Mouse (Mus musculus) hindbrain, embryonic 15.5 days (tissue): ENCODE data around the gene Nav2. TPM values are rescaled to one million over a fixed set of nuclear protein-coding genes. Genes with fewer than 3 reads are reported as not detected.

Experiments used
- ATAC-seq: fragments of 200-750 bp; cut with Nextera tagmentation; 2 replicates; pipeline ENCODE4 v1.8.0; 2017; ENCODE audit warnings: low read depth, moderate number of reproducible peaks, moderate TSS enrichment; ENCODE audit not compliant: low FRiP score
- H3K27ac ChIP-seq: fragments of 300-500 bp; sonication (generic); replicated peaks from 2 replicates; pipeline ENCODE4 v1.5.1; 2015; ENCODE audit warnings: mild to moderate bottlenecking, inconsistent platforms
- H3K27me3 ChIP-seq: fragments of 300-500 bp; sonication (generic); 2 replicates; pipeline ENCODE4 v1.6.1; 2015; ENCODE audit warnings: control low read depth, inconsistent platforms
- H3K36me3 ChIP-seq: fragments of 300-500 bp; sonication (generic); 2 replicates; pipeline ENCODE4 v1.6.1; 2015; ENCODE audit warnings: control low read depth, inconsistent platforms
- H3K4me1 ChIP-seq: fragments of 300-500 bp; sonication (generic); replicated peaks from 2 replicates; pipeline ENCODE4 v1.6.1; 2015; ENCODE audit warnings: control low read depth, inconsistent platforms
- H3K4me2 ChIP-seq: fragments of 300-500 bp; sonication (generic); 2 replicates; pipeline ENCODE4 v1.6.1; 2015; ENCODE audit warnings: moderate library complexity, mild to moderate bottlenecking, inconsistent platforms
- H3K4me3 ChIP-seq: fragments of 300-500 bp; sonication (generic); 2 replicates; pipeline ENCODE4 v1.5.1; 2015; ENCODE audit warnings: mild to moderate bottlenecking, inconsistent platforms
- H3K9ac ChIP-seq: fragments of 300-500 bp; sonication (generic); 2 replicates; pipeline ENCODE4 v1.6.1; 2015; ENCODE audit warnings: inconsistent platforms
- H3K9me3 ChIP-seq: fragments of 300-500 bp; sonication (generic); 2 replicates; pipeline ENCODE4 v1.6.1; 2016; ENCODE audit warnings: control low read depth, inconsistent platforms
- WGBS: fragments of 180-500 bp; shearing (Covaris S2); methylation state at CpG from one replicate; pipeline ENCODE4 v1.1.7; 2015; 5-methylcytosine and 5-hydroxymethylcytosine counted together
- polyA plus RNA-seq: library from polyadenylated mRNA; unstranded; fragments of >200 nt; fragmentation: Nextera tagmentation; extraction: Ambion mirVana; gene quantifications from 2 replicates; pipeline ENCODE4 v1.2.1, GENCODE M21; 2015

The Nav2 gene
- polyA plus RNA-seq, 1 experiment from 2014 or later, result 24.7 TPM

DNA sequence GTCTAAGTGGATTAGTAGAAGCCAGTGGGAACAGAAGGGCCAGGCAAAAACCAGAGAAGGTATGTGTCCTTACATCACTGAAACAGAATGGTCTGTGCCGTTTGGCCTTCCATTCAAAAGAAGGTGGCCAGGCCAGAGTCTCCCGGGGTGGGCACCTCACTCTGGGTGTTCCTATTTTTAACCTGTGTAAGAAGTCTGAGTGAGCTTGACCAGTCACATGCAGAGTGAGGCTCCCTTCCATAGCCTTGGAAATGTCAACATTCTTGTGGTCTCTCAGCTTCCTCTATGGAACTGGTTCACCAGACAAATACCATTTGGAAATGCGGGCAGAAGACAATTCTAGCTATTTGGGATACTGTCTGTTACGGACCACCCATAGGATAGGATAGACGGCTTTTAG, 494.0 kb downstream of the Nav2 start:
- ATAC-seq, result no peak
- Histone ChIP-seq H3K4me3 (no peak overlapping the region), H3K9me3 (no peaks in the 10 kb centered on the region), H3K4me2 (no peak overlapping the region), H3K4me1 (peaks cover 21% of the 10 kb centered on the region), H3K9ac (no peak overlapping the region), H3K36me3 (no peaks in the 10 kb centered on the region), H3K27ac (no peak overlapping the region), H3K27me3 (no peaks in the 10 kb centered on the region)
- WGBS, result 92% methylated on average over 5 of the region's 5 CpGs

DNA sequence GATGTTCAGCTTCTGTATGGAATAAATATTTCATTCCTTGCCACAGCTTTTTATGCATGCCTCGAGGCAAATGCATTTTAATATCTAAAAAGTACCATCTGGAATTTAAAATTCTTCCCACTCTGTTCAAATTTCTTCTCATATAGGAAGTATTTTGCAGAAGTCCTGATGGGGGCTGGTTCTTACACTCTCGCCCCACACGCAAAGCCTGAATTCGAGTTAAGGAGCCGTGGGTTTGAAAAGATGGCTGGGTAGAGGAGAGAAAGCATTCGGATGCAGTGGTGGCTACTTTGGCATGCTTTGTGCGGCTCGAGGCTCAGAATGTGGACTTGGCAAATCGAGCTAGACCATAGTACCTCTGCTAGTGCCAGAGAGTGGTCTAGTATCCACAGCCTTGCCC, 499.2 kb downstream of the Nav2 start:
- Histone ChIP-seq H3K4me2 (no peak overlapping the region), H3K9ac (no peak overlapping the region), H3K36me3 (no peaks in the 10 kb centered on the region), H3K4me3 (no peak overlapping the region), H3K27ac (no peak overlapping the region; the same call in 1 of the 2 replicates), H3K4me1 (peaks cover 27% of the 10 kb centered on the region), H3K27me3 (no peaks in the 10 kb centered on the region), H3K9me3 (no peaks in the 10 kb centered on the region)
- WGBS, result 89% methylated on average over 9 of the region's 9 CpGs
- ATAC-seq, result no peak

DNA sequence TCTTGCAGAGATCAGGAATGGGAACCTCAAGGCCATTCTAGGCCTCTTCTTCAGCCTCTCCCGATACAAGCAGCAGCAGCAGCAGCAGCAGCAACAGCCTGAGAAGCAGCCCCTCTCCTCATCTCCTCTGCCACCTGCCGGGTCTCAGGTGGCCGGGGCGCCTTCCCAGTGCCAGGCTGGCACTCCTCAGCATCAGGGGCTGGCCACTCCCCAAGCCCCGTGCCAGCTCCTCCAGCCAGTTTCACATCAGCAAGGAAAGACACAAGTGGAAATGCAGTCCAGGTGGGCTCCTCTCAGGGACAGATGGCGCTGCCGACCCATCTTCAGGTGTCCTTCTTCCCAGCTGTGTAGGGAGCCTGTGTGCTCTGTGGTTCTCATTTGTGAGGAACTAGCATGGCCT, 500.1 kb downstream of the Nav2 start:
- H3K27ac ChIP-seq, result peak overlapping the region; percentile 61
- H3K36me3 ChIP-seq, result no peaks in the 10 kb centered on the region
- H3K4me2 ChIP-seq, result no peak overlapping the region
- no peaks in the 10 kb centered on the region for H3K27me3 ChIP-seq
- no peaks in the 10 kb centered on the region for H3K9me3 ChIP-seq
- peaks cover 27% of the 10 kb centered on the region for H3K4me1 ChIP-seq
- ATAC-seq, result no peak
- H3K4me3 ChIP-seq, result no peak overlapping the region
- no peak overlapping the region for H3K9ac ChIP-seq
- WGBS, result 79% methylated on average over 7 of the region's 7 CpGs

DNA sequence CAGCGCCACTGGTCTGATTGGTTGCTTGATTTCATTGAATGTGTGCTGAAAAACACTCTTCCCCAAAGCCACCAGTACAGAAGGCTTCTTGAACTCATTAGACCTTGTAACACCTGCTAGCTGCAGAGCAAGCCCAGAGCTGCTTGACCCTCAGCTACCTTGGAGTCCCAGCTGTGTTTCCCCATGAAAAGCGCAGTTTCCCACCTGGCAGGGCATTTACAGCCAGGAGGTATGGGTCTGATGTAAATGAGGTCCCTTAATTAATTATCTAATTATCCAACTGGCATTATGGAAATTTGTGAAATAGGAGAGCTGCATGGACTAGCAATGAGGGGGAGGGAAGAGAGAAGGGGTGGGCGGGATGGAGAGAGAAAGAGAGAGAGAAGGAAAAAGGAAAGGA, 500.7 kb downstream of the Nav2 start:
- Histone ChIP-seq H3K4me3 (no peak overlapping the region), H3K27ac (peak overlapping the region; percentile 61; the same call in 1 of the 2 replicates), H3K4me2 (no peak overlapping the region), H3K4me1 (peaks cover 27% of the 10 kb centered on the region), H3K9me3 (no peaks in the 10 kb centered on the region), H3K27me3 (no peaks in the 10 kb centered on the region), H3K9ac (no peak overlapping the region), H3K36me3 (no peaks in the 10 kb centered on the region)
- WGBS, result 57% methylated on average over 3 of the region's 3 CpGs
- ATAC-seq, result peak; percentile 40; the same call in 1 of the 2 replicates

DNA sequence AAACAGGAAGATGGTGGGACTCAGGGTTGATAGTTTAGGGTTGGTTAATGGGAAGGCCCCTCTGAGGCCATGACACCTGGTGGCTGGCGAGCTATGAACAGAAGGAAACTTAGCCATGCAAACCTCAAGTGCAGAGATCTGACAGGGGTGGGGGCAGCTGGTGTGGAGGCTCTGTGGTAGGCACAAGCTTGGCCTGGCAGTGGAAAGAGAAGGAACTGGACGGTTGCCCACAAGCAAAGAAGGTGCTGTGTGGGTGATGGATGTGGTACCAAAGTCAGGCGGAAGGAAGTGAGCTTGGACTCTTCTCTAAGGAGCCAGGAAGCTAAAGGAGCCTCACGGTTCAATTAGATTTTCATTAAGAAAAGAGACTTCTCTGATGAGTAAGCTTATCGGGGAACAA, 501.7 kb downstream of the Nav2 start:
- no peaks in the 10 kb centered on the region for H3K36me3 ChIP-seq
- H3K9ac ChIP-seq, result no peak overlapping the region
- no peaks in the 10 kb centered on the region for H3K9me3 ChIP-seq
- H3K4me2 ChIP-seq, result no peak overlapping the region
- WGBS, result 74% methylated on average over 5 of the region's 5 CpGs
- H3K27ac ChIP-seq, result no peak overlapping the region
- ATAC-seq, result no peak
- H3K27me3 ChIP-seq, result no peaks in the 10 kb centered on the region
- H3K4me3 ChIP-seq, result no peak overlapping the region
- H3K4me1 ChIP-seq, result peaks cover 27% of the 10 kb centered on the region

DNA sequence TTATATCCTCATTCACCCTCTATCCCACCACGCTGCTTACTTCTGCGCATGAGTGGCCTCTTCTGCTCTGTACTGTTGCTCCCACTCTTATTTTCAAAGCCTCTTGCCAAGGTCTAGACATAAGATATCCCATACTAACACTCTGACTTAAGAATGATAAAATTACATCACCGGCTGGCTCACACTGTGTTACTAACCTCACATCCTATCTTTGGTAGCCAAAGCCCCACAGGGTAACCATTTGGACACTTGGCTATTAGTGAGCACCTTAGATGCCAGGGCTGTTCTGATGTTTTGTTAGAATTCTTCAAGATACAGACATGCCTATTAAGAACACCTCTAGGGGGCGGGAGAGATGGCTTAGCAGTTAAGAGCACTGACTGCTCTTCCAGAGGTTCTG, 502.4 kb downstream of the Nav2 start:
- no peaks in the 10 kb centered on the region for H3K9me3 ChIP-seq
- ATAC-seq, result no peak
- no peak overlapping the region for H3K9ac ChIP-seq
- H3K4me1 ChIP-seq, result peaks cover 27% of the 10 kb centered on the region
- 96% methylated on average over 4 of the region's 4 CpGs for WGBS
- H3K27me3 ChIP-seq, result no peaks in the 10 kb centered on the region
- no peaks in the 10 kb centered on the region for H3K36me3 ChIP-seq
- H3K4me3 ChIP-seq, result no peak overlapping the region
- H3K27ac ChIP-seq, result no peak overlapping the region
- no peak overlapping the region for H3K4me2 ChIP-seq

DNA sequence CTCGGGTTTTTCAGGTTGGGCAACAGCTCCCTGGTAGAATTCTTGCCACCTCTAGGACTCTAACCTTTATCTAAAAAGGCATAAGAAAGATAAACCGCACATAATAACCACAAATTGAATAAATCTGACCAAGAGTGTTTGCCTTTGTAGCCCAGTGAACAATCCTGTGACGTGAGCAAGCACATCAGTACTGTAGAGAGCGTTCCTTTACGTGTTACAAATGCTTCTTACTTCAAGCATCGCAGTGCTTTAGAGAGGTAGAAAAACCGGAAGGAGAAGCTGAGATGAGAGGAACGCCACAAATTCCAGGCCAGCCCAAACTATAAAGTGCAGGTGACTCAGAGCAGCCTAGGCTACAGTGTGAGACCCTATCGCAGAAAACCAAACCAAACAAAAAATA, 503.3 kb downstream of the Nav2 start:
- no peak for ATAC-seq
- Histone ChIP-seq H3K9ac (no peak overlapping the region), H3K27ac (no peak overlapping the region), H3K36me3 (no peaks in the 10 kb centered on the region), H3K4me3 (no peak overlapping the region), H3K4me2 (no peak overlapping the region), H3K9me3 (no peaks in the 10 kb centered on the region), H3K4me1 (peaks cover 27% of the 10 kb centered on the region), H3K27me3 (no peaks in the 10 kb centered on the region)
- 92% methylated on average over 9 of the region's 9 CpGs for WGBS

DNA sequence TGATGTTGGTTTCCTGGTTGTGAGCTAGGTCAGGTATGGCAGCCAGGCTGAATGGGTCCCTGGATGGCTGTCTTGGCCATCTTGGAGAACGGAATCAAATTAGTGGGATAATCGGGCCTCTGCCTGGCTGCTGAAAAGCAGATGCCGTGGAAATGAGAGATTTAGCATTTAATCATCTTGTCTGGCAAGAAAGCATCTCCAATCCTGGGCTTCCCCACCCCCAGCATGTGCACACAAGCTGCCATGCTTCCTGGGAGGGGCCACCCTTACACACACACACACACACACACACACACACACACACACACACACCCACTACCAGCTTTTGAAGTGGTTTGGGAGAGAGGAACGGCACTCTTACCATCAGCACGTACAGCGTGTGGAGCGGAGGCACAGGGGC, 506.6 kb downstream of the Nav2 start:
- H3K36me3 ChIP-seq, result no peaks in the 10 kb centered on the region
- H3K4me2 ChIP-seq, result no peak overlapping the region
- 60% methylated on average over 7 of the region's 7 CpGs for WGBS
- H3K27ac ChIP-seq, result 0 out of 2 replicates have a peak overlapping the region, but pooled peaks have one; percentile 19
- peaks cover under 1% of the 10 kb centered on the region; the same call in 1 of the 2 replicates for H3K4me1 ChIP-seq
- H3K9ac ChIP-seq, result no peak overlapping the region
- ATAC-seq, result no peak
- H3K4me3 ChIP-seq, result no peak overlapping the region
- H3K9me3 ChIP-seq, result no peaks in the 10 kb centered on the region
- H3K27me3 ChIP-seq, result no peaks in the 10 kb centered on the region

DNA sequence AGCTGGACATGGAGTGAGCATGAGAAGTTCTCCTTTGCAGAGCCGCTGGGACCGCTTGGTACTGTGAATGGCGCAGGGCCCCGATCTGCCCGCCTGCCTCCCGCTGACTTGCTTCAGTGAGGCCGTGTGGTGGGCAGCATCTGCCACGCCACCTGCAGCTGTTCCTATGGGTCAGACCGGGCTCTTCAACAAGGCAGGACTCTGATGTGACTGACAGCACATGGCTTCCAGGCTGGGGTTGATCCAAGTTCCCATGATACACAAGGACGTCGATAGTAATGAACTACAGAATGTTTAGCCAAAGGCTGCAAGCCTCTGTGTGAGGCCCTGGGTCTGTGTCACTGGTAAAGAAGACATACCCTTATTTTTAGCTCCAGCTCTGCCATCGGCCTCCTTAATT, 507.2 kb downstream of the Nav2 start:
- no peaks in the 10 kb centered on the region for H3K9me3 ChIP-seq
- peaks cover 4% of the 10 kb centered on the region; the same call in 1 of the 2 replicates for H3K36me3 ChIP-seq
- no peak overlapping the region for H3K27ac ChIP-seq
- H3K9ac ChIP-seq, result no peak overlapping the region
- H3K4me1 ChIP-seq, result no peaks in the 10 kb centered on the region; the same call in 1 of the 2 replicates
- 73% methylated on average over 12 of the region's 12 CpGs for WGBS
- no peaks in the 10 kb centered on the region for H3K27me3 ChIP-seq
- H3K4me2 ChIP-seq, result no peak overlapping the region
- no peak overlapping the region for H3K4me3 ChIP-seq
- 0 out of 2 replicates have a peak, but pooled peaks have one; percentile 13 for ATAC-seq

DNA sequence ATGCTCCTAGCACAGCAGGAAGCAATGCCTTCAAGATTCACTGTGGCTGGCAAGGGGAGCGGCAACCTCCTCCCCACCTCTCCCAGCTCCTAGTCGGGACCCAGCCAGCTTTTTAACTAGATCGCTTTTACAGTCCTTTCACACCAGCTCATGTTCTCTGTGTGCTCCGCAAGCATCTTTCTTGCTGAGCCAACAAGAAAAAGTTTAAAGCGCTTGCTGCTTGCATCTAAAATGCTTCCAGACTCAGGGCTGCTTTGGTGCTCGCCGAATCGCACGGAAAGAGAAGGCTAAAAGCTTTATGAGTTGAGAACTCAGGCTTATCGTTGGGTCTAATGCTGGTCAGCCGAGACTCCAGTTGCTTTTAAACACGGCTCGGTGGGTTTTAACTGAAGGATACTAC, 510.3 kb downstream of the Nav2 start:
- Histone ChIP-seq H3K4me2 (no peak overlapping the region), H3K27ac (no peak overlapping the region), H3K36me3 (peaks cover 7% of the 10 kb centered on the region; the same call in 1 of the 2 replicates), H3K4me1 (no peaks in the 10 kb centered on the region), H3K9me3 (no peaks in the 10 kb centered on the region), H3K9ac (no peak overlapping the region), H3K4me3 (no peak overlapping the region), H3K27me3 (no peaks in the 10 kb centered on the region)
- no peak for ATAC-seq
- WGBS, result 79% methylated on average over 13 of the region's 13 CpGs

DNA sequence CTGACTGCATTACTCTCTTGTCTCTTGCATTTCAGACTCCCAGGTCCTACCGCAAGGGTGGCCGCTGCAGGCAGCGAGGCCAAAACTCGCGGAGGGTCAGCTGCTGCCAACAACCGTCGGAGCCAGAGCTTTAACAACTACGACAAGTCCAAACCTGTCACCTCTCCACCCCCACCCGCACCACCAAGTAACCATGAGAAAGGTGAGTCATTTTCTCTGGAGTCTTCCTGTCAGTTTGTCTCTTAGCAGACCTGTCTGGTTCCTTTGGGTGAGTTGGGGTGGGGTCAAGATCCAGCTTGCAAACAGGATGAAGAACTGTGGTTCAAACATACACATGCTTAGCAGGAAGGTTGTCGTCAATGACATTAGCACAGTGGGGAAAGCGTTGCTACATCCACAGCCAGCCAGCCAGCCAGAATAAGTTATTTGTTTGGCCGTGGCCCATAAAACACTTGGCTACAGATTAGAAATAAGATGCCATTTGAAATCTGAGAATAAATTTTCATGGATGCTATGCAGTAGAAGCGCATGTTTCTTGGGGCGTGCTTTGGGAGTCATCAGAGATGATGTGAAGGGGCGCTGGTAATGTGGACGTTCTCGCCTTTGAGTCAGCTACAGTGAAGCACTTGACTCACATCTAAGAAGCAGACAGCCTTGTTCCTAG, 511.8 kb downstream of the Nav2 start:
- H3K9me3 ChIP-seq, result no peaks in the 10 kb centered on the region
- H3K9ac ChIP-seq, result no peak overlapping the region
- no peaks in the 10 kb centered on the region for H3K27me3 ChIP-seq
- WGBS, result 90% methylated on average over 17 of the region's 17 CpGs
- no peak overlapping the region for H3K4me3 ChIP-seq
- no peak overlapping the region for H3K27ac ChIP-seq
- no peaks in the 10 kb centered on the region for H3K4me1 ChIP-seq
- H3K4me2 ChIP-seq, result no peak overlapping the region
- ATAC-seq, result no peak
- peaks cover 7% of the 10 kb centered on the region; the same call in 1 of the 2 replicates for H3K36me3 ChIP-seq

DNA sequence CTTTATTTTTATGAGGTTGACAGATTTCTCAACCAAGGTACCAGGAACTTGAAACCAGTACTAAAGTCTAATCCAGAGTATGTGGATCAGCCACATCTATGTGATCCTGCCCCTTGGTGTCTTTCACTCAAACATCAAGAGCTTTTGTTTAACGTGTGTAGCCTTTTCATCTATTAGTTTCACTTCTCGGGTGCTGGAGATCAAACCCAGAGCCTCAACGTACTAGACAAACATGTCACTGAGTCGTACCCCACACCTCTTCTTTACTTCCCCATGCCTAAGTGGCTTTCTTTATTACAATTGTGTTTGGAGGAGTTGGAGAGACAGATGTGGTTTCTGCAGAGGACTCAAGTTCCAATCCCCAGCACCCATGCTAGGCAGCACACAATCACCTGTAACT, 512.7 kb downstream of the Nav2 start:
- Histone ChIP-seq H3K27ac (no peak overlapping the region), H3K4me2 (no peak overlapping the region), H3K9ac (no peak overlapping the region), H3K27me3 (no peaks in the 10 kb centered on the region), H3K4me3 (no peak overlapping the region), H3K9me3 (no peaks in the 10 kb centered on the region), H3K4me1 (peaks cover 5% of the 10 kb centered on the region), H3K36me3 (peaks cover 7% of the 10 kb centered on the region; the same call in 1 of the 2 replicates)
- 78% methylated on average over 4 of the region's 4 CpGs for WGBS
- ATAC-seq, result no peak

DNA sequence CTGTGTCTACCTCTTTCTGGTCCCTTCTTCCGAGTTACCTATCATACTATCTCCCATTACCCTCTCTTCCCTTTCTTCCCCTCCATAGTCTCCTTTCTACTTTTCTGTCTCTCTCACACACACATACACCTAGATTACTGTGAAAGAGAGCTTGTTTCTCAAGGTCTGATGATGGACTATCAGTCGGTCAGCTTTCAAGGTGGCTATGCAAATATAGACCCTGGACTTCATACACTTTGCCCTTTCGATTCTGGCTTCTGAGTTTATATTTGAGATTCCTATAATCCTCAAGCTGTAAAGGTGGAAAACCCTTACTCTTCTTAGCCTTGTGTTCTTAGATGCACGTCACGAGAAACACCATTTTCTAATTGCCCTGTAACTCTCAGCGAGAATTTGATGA, 515.4 kb downstream of the Nav2 start:
- H3K4me2 ChIP-seq, result no peak overlapping the region
- no peak overlapping the region for H3K4me3 ChIP-seq
- H3K27me3 ChIP-seq, result no peaks in the 10 kb centered on the region
- peaks cover 7% of the 10 kb centered on the region; the same call in 1 of the 2 replicates for H3K36me3 ChIP-seq
- no peak overlapping the region for H3K9ac ChIP-seq
- 92% methylated on average over 6 of the region's 6 CpGs for WGBS
- peaks cover 5% of the 10 kb centered on the region for H3K4me1 ChIP-seq
- no peaks in the 10 kb centered on the region for H3K9me3 ChIP-seq
- no peak for ATAC-seq
- no peak overlapping the region for H3K27ac ChIP-seq
